Mouse (Mus musculus) spleen, adult 2 months (tissue): ENCODE measurements around the gene Eif4g3. TPM values are rescaled to one million over a fixed set of nuclear protein-coding genes. Genes with fewer than 3 reads are reported as not detected.

Experiments
- DNase-seq, 2 experiments: peaks; one replicate each; pipeline versions ENCODE4 v3.0.0 to v3.0.0-alpha.2; 2012 to 2021; ENCODE audit warnings: low spot score in 2 of 2, low read depth in 1 of 2
- H3K27ac ChIP-seq: fragments of 200-500 bp; 2 replicates; pipeline ENCODE4 v1.5.1; 2012; ENCODE audit warnings: low read length, inconsistent platforms; ENCODE audit not compliant: insufficient read depth
- H3K27me3 ChIP-seq: fragments of 200-500 bp; 2 replicates; pipeline ENCODE4 v1.6.1; 2012; ENCODE audit warnings: mild to moderate bottlenecking, moderate library complexity, low read length, inconsistent platforms; ENCODE audit not compliant: control insufficient read depth, insufficient read depth
- H3K36me3 ChIP-seq: fragments of 200-500 bp; 2 replicates; pipeline ENCODE4 v1.6.1; 2012; ENCODE audit warnings: mild to moderate bottlenecking, low read length, inconsistent platforms; ENCODE audit not compliant: control insufficient read depth, insufficient read depth
- H3K4me1 ChIP-seq: fragments of 200-500 bp; 2 replicates; pipeline ENCODE4 v1.6.1; 2011; ENCODE audit warnings: inconsistent platforms; ENCODE audit not compliant: control insufficient read depth, insufficient read depth, insufficient read length
- H3K4me3 ChIP-seq: fragments of 200-500 bp; 2 replicates; pipeline ENCODE4 v1.5.1; 2011; ENCODE audit warnings: mild to moderate bottlenecking, inconsistent platforms; ENCODE audit not compliant: insufficient read depth, insufficient read length; ENCODE audit errors: extremely low read depth
- CTCF ChIP-seq: fragments of 200-500 bp; IDR thresholded peaks from 2 replicates; pipeline ENCODE4 v1.5.1; 2011; ENCODE audit warnings: mild to moderate bottlenecking, inconsistent platforms; ENCODE audit not compliant: insufficient read depth, insufficient read length, insufficient replicate concordance; ENCODE audit errors: extremely low read depth
- POLR2A ChIP-seq: fragments of 200-500 bp; IDR thresholded peaks from 2 replicates; pipeline ENCODE4 v1.6.1; 2011; ENCODE audit warnings: low read depth, low read length, inconsistent platforms
- WGBS: fragments of 180-500 bp; shearing (Covaris S2); methylation state at CpG from one replicate; pipeline ENCODE4 v1.1.7; 2018; 5-methylcytosine and 5-hydroxymethylcytosine counted together
- polyA plus RNA-seq: library from polyadenylated mRNA; depleted of rRNA; stranded (reverse); fragments of >200 nt; gene quantifications from 2 replicates; pipeline ENCODE4 v1.2.3, GENCODE M21; 2012

The Eif4g3 gene
- polyA plus RNA-seq, 1 experiment: 48.9 TPM

DNA sequence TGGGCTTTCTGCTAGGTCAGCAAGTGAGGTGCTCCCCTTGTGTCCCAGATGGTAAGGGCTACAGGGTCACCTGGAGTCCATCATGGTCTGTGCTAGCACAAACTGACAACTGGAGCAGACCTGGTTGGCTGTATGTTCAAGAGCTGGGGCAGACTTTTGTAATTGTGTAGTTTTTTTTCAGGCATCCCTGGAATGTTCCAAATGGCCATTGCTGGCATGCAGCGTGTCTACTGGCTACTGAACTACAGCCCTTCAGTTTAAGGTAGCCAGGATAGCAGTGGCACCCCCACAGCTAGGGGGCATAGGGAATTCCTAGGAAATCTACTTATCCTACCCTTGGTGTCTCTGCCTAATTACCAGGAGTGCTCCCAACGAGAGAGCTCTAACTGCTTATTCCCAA, 115.7 kb downstream of the Eif4g3 start:
- Histone ChIP-seq H3K27ac (no peak overlapping the region), H3K36me3 (peaks cover 26% of the 10 kb centered on the region), H3K27me3 (no peaks in the 10 kb centered on the region), H3K4me1 (no peaks in the 10 kb centered on the region), H3K4me3 (no peak overlapping the region)
- no peak for DNase-seq
- 84% methylated on average over 2 of the region's 2 CpGs for WGBS
- TF ChIP-seq CTCF (no peak), POLR2A (no peak)

DNA sequence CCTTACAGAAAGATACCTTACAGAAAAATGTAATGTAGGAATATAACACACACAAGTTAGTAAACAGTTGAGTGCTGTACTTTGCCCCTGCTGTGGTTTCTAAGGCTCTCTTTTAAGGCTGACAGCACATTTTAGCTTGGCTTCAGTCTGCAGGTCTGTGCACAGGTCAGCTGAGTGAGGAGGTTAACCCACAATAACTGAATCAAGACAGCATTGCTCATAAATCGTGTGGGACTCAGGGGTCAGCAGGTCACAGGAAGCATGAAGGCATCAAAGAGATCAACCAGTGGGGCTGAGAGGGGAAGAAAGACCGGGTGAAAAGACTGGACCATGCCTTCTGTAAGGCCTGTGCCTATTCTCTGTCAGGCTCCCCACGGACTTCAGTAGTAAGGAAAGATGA, 116.5 kb downstream of the Eif4g3 start:
- DNase-seq: no peak
- Histone ChIP-seq H3K4me1 (no peaks in the 10 kb centered on the region), H3K4me3 (no peak overlapping the region), H3K27ac (no peak overlapping the region), H3K36me3 (peaks cover 31% of the 10 kb centered on the region), H3K27me3 (no peaks in the 10 kb centered on the region)
- no peak for TF ChIP-seq POLR2A
- no peak for TF ChIP-seq CTCF
- 78% methylated on average over 3 of the region's 3 CpGs for WGBS

DNA sequence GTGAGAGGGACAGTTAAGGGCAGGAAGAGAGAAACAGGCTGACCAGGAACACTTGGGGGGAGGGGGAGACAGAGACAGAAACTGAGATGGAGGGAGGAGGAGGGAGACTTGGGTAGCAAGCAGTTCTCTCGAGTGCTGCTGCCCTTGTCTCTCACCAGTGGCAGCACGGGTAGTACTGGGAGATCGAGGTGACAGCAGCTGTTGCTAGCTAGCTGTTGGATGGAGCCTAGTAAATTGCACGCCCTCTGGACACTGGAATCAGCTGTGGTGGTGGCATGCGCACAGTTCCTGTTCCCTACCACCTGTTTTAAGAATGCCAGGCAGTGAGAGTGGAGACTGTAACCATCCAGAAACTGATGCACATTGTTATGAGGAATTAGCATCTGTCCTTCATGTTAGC, 119.0 kb downstream of the Eif4g3 start:
- WGBS: 89% methylated on average over 5 of the region's 5 CpGs
- Histone ChIP-seq H3K4me3 (no peak overlapping the region), H3K4me1 (no peaks in the 10 kb centered on the region), H3K27ac (no peak overlapping the region), H3K36me3 (peaks cover 30% of the 10 kb centered on the region), H3K27me3 (no peaks in the 10 kb centered on the region)
- DNase-seq: no peak
- no peak for TF ChIP-seq CTCF
- no peak for TF ChIP-seq POLR2A

DNA sequence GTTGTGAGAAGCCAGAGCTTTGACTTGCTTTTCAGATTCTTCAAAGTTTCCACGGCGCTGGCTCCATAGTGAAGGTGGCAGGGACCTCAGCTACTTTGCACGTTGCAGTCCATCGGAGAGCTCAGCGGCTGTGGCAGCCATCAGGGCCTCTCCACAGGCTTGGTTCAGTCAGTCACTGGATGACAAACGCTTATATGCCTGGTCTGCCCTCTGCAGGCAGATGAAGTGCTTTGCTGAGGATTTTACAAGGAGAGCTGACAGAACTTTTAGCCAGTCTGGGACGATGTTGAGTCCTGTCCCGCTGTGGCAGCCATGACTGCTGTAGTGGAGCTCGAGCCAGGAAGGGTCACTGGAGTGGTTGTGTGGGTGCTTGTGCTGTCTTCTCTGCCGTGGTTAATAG, 126.9 kb downstream of the Eif4g3 start:
- DNase-seq: no peak
- 81% methylated on average over 10 of the region's 10 CpGs for WGBS

DNA sequence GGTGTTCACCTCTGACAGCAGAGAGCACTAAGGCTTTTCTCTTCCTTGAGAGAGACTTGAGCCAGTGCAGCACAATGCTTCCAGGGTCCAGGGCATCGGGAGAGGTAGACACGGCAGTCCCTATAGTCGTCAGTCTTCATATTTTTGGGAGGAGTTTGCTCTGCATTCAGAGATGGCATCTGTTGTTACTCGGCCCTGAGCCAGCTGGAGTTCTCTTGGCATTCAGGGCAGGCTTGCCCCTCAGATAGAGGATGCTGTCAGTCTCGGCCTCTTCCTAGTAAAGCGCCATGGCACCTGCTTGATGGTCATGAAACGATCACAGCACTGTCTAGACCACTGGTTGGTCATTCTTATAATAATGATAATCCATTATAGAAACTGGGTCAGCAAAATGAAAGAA, 131.2 kb downstream of the Eif4g3 start:
- no peak for DNase-seq
- Histone ChIP-seq H3K4me3 (no peak overlapping the region), H3K4me1 (no peaks in the 10 kb centered on the region), H3K27me3 (no peaks in the 10 kb centered on the region), H3K27ac (no peak overlapping the region), H3K36me3 (peaks cover 29% of the 10 kb centered on the region)
- WGBS: 91% methylated on average over 7 of the region's 7 CpGs
- TF ChIP-seq CTCF: no peak
- no peak for TF ChIP-seq POLR2A

More for the DNA sequence above, 126.9 kb downstream of the Eif4g3 start:
- no peaks in the 10 kb centered on the region for H3K4me1 ChIP-seq
- H3K27ac ChIP-seq: no peak overlapping the region
- TF ChIP-seq POLR2A (no peak), CTCF (no peak)
- H3K36me3 ChIP-seq: peaks cover 24% of the 10 kb centered on the region
- H3K27me3 ChIP-seq: no peaks in the 10 kb centered on the region
- no peak overlapping the region for H3K4me3 ChIP-seq

DNA sequence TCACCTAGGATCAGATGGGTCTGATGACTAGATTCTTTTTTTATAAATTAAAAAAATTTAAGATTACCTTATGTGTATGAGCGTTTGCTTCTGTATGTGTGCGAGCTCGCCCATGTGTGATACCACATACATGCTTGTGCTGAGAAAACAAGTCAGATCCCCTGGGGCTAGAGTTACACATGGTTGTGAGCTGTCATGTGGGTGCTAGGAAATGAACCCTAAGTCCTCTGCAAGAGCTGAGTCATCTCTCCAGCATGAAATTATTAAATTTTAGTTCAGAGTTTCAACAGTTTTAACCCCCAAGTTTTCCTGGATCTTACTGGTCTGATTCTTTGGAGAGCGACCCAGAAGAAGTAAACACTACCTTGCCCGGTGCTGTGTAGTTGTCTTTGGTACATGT, 134.5 kb downstream of the Eif4g3 start:
- no peak for TF ChIP-seq POLR2A
- no peak for TF ChIP-seq CTCF
- Histone ChIP-seq H3K4me3 (no peak overlapping the region), H3K27me3 (no peaks in the 10 kb centered on the region), H3K27ac (no peak overlapping the region), H3K4me1 (no peaks in the 10 kb centered on the region), H3K36me3 (peaks cover 27% of the 10 kb centered on the region)
- no peak for DNase-seq
- WGBS: 87% methylated on average over 5 of the region's 5 CpGs

DNA sequence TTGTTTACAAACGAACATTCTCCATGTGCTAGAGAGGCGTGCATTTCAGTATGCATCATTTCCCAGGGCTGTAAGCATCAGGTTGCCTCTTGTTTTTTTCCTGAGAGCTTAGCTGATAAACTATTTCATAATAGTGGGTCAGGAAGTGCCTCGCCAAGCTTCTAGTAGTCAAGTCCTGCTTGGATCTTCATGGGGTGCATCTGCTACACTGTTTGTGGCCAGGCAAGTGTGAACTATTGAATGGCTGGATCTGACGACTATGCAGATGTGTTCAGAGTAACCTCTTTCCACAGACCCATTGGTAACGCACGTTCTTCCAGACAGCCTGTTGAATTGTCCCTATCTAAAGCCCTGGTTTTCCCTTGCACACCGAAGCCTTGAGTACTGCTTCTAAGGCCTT, 135.0 kb downstream of the Eif4g3 start:
- no peaks in the 10 kb centered on the region for H3K4me1 ChIP-seq
- H3K36me3 ChIP-seq: peaks cover 27% of the 10 kb centered on the region
- no peak for DNase-seq
- no peaks in the 10 kb centered on the region for H3K27me3 ChIP-seq
- WGBS: 93% methylated on average over 7 of the region's 7 CpGs
- TF ChIP-seq CTCF (no peak), POLR2A (no peak)
- no peak overlapping the region for H3K4me3 ChIP-seq
- H3K27ac ChIP-seq: no peak overlapping the region
